In the genomic region with DNA sequence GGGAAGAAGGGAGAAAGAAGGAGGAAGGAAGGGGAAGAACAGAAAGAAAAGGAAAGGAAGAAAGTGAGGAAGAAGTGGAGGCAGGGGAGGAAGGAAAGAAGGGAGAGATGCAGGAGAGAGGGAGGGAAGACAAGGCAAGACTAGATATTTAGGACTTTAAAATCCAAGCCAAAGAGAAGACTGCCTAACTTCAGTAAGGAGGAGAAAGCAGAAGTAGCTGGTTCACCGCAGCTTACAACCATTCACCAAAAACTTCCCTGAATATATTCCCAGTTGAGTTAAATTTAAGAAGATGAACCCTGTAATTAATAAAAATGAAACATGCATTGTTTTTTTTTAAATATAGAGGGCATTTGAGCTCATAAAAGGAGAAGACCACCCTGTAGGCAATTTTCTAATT, we compare ENCODE assay signal across 17 mouse cellular contexts.
"Had no signal": no experiment of that assay in that cellular context is flagged by ENCODE, and none has a peak within 500 bp of the region (broad histone marks: within the 10 kb centered on the region; RNA-seq: fewer than 3 reads in every experiment).

No protein-coding gene starts in this region.

- DNase-seq: left cerebral cortex, postnatal 4 days; liver; liver, embryonic 13.5 days; liver, postnatal 0 days; lung, adult 18-20 months; lung, adult 2 months; lung, embryonic 14.5 days; lung, postnatal 10 days; lung, postnatal 14 days; lung, postnatal 36 days; lung, postnatal 4 days; midbrain, embryonic 14.5 days had no signal

- ATAC-seq: liver, embryonic 12.5 days; liver, postnatal 0 days; lung, postnatal 0 days; midbrain, embryonic 13.5 days; midbrain, embryonic 15.5 days; midbrain, embryonic 16.5 days had no signal
